Mouse (Mus musculus) midbrain, embryonic 11.5 days (tissue): ENCODE measurements around the gene Wasf2. TPM values are rescaled to one million over a fixed set of nuclear protein-coding genes. Genes with fewer than 3 reads are reported as not detected.
A peak's percentile ranks its signal among the peaks of the same experiment; 100 is the strongest.

Experiments
- ATAC-seq: fragments of 200-750 bp; cut with Nextera tagmentation; 2 replicates; pipeline ENCODE4 v1.8.0; 2017; ENCODE audit warnings: moderate TSS enrichment, moderate library complexity; ENCODE audit not compliant: low FRiP score
- DNase-seq: peaks from one replicate; pipeline ENCODE4 v3.0.0; 2015; ENCODE audit warnings: low spot score; ENCODE audit errors: missing footprints
- H3K27ac ChIP-seq: fragments of 300-500 bp; sonication (generic); 2 replicates; pipeline ENCODE4 v1.5.1; 2014; ENCODE audit warnings: low read depth, low read length
- H3K27me3 ChIP-seq: fragments of 300-500 bp; sonication (generic); 2 replicates; pipeline ENCODE4 v1.6.1; 2014; ENCODE audit warnings: mild to moderate bottlenecking, low read length, moderate library complexity, mixed read lengths; ENCODE audit not compliant: control insufficient read depth, insufficient read depth
- H3K36me3 ChIP-seq: fragments of 300-500 bp; sonication (generic); 2 replicates; pipeline ENCODE4 v1.6.1; 2014; ENCODE audit warnings: mild to moderate bottlenecking, low read length, moderate library complexity, mixed read lengths; ENCODE audit not compliant: control insufficient read depth, insufficient read depth
- H3K4me1 ChIP-seq: fragments of 300-500 bp; sonication (generic); 2 replicates; pipeline ENCODE4 v1.6.1; 2014; ENCODE audit warnings: low read length; ENCODE audit not compliant: control insufficient read depth, insufficient read depth
- H3K4me2 ChIP-seq: fragments of 300-500 bp; sonication (generic); 2 replicates; pipeline ENCODE4 v1.6.1; 2014; ENCODE audit warnings: mild to moderate bottlenecking, moderate library complexity
- H3K4me3 ChIP-seq: fragments of 300-500 bp; sonication (generic); 2 replicates; pipeline ENCODE4 v1.5.1; 2014; ENCODE audit warnings: low read depth, low read length
- H3K9ac ChIP-seq: fragments of 300-500 bp; sonication (generic); 2 replicates; pipeline ENCODE4 v1.6.1; 2014; ENCODE audit warnings: low read length
- H3K9me3 ChIP-seq: fragments of 300-500 bp; sonication (generic); 2 replicates; pipeline ENCODE4 v1.6.1; 2016; ENCODE audit warnings: low read length; ENCODE audit not compliant: control insufficient read depth
- WGBS: fragments of 180-500 bp; shearing (Covaris S2); extraction: QIAGEN DNeasy Blood & Tissue Kit; methylation state at CpG from one replicate; pipeline ENCODE4 v1.1.7; 2014; 5-methylcytosine and 5-hydroxymethylcytosine counted together
- polyA plus RNA-seq: library from polyadenylated mRNA; unstranded; fragments of >200 nt; fragmentation: Nextera tagmentation; extraction: Ambion mirVana; gene quantifications from 2 replicates; pipeline ENCODE4 v1.2.1, GENCODE M21; 2014

The Wasf2 gene
- polyA plus RNA-seq, 1 experiment from 2014 or later: 40.1 TPM

DNA sequence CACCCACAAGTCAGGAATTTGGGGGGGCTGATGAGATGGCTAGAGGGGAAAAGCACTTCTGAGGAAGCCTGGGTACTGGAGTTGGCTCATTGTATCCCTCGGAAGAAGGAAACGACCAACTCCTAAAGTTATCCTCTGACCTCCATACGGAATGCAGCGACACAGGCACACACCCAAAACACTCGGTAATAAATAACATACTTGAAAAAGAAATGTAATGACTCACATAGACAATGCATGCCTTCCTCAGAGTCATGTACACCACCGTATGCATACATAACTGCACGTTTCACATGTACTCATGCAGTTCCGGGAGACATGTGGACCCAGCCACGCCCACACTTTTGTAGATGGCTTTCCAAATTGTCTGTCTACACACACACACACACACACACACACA is 41.0 kb upstream of the Wasf2 start:
- peaks cover 49% of the 10 kb centered on the region for H3K4me1 ChIP-seq
- DNase-seq (no peak), ATAC-seq (no peak)
- no peak overlapping the region for H3K9ac ChIP-seq
- H3K4me3 ChIP-seq: no peak overlapping the region
- H3K4me2 ChIP-seq: no peak overlapping the region
- H3K36me3 ChIP-seq: no peaks in the 10 kb centered on the region
- H3K9me3 ChIP-seq: no peaks in the 10 kb centered on the region
- no peak overlapping the region for H3K27ac ChIP-seq
- WGBS: 89% methylated on average over 9 of the region's 9 CpGs
- H3K27me3 ChIP-seq: peaks cover 19% of the 10 kb centered on the region

GRCm38 (mm10) chr4:133089802-133090201 is 40.5 kb upstream of the Wasf2 start:
- no peak overlapping the region for H3K4me3 ChIP-seq
- peak overlapping the region; percentile 0; the same call in 1 of the 2 replicates for H3K9ac ChIP-seq
- 74% methylated on average over 4 of the region's 4 CpGs for WGBS
- no peak overlapping the region for H3K4me2 ChIP-seq
- no peaks in the 10 kb centered on the region for H3K36me3 ChIP-seq
- ATAC-seq: no peak
- DNase-seq: no peak
- H3K27me3 ChIP-seq: peaks cover 14% of the 10 kb centered on the region
- peaks cover 48% of the 10 kb centered on the region for H3K4me1 ChIP-seq
- H3K9me3 ChIP-seq: no peaks in the 10 kb centered on the region
- no peak overlapping the region for H3K27ac ChIP-seq

DNA sequence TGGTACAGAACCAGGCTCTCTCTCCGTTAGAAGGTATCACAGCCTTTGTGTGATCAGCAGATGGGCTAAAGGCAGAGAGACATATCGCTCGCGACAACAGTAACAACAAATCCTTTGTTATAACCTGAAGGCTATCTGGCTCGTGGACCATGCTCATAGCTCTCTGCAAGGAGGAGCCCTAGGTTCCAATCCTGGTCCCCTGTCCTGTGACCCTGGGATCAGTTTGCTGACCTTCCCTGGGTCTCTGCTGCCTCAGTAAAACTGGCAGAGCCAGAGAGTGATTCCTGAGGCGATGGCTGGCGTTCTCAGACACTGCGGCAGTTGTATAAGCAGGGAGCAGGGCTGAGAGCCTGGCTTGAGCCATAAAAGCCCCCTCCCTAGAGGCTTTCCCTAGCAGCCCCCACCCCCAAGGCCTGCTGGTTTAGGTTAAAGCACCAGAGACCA is 40.0 kb upstream of the Wasf2 start:
- Histone ChIP-seq H3K9me3 (no peaks in the 10 kb centered on the region), H3K4me3 (no peak overlapping the region), H3K36me3 (no peaks in the 10 kb centered on the region), H3K4me2 (no peak overlapping the region), H3K4me1 (peaks cover 48% of the 10 kb centered on the region), H3K9ac (peak overlapping the region; percentile 0; the same call in 1 of the 2 replicates), H3K27ac (no peak overlapping the region; the same call in 1 of the 2 replicates), H3K27me3 (peaks cover 9% of the 10 kb centered on the region)
- ATAC-seq (no peak), DNase-seq (peak; percentile 88)
- 38% methylated on average over 8 of the region's 8 CpGs for WGBS

GRCm38 (mm10) chr4:133090720-133091458 is 39.4 kb upstream of the Wasf2 start:
- WGBS: 48% methylated on average over 18 of the region's 18 CpGs
- peaks cover 47% of the 10 kb centered on the region for H3K4me1 ChIP-seq
- H3K9ac ChIP-seq: no peak overlapping the region
- H3K27me3 ChIP-seq: peaks cover 6% of the 10 kb centered on the region; the same call in 1 of the 2 replicates
- no peaks in the 10 kb centered on the region for H3K9me3 ChIP-seq
- H3K27ac ChIP-seq: no peak overlapping the region
- no peak overlapping the region for H3K4me3 ChIP-seq
- peak; percentile 86 for DNase-seq
- no peaks in the 10 kb centered on the region for H3K36me3 ChIP-seq
- no peak for ATAC-seq
- no peak overlapping the region for H3K4me2 ChIP-seq

DNA sequence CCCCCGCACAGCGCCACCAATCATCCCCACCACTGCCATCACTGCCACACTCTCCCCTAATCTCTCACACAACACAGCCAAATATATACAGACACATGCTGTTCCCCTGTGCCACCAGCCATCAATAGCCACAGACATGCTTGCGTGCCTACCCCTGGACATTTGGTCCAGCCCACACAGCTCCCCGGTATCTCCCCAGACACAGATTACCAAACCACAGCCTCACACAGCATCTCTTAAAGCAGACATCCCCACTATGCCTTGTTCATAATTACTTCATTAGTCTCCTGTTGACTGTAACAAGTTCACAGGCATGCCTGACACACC is 38.9 kb upstream of the Wasf2 start:
- peaks cover 6% of the 10 kb centered on the region; the same call in 1 of the 2 replicates for H3K27me3 ChIP-seq
- no peaks in the 10 kb centered on the region for H3K9me3 ChIP-seq
- no peak overlapping the region for H3K4me2 ChIP-seq
- ATAC-seq: no peak
- no peak overlapping the region for H3K27ac ChIP-seq
- 77% methylated on average over 4 of the region's 4 CpGs for WGBS
- H3K36me3 ChIP-seq: no peaks in the 10 kb centered on the region
- no peak for DNase-seq
- H3K4me3 ChIP-seq: no peak overlapping the region
- peaks cover 42% of the 10 kb centered on the region for H3K4me1 ChIP-seq
- H3K9ac ChIP-seq: no peak overlapping the region

DNA sequence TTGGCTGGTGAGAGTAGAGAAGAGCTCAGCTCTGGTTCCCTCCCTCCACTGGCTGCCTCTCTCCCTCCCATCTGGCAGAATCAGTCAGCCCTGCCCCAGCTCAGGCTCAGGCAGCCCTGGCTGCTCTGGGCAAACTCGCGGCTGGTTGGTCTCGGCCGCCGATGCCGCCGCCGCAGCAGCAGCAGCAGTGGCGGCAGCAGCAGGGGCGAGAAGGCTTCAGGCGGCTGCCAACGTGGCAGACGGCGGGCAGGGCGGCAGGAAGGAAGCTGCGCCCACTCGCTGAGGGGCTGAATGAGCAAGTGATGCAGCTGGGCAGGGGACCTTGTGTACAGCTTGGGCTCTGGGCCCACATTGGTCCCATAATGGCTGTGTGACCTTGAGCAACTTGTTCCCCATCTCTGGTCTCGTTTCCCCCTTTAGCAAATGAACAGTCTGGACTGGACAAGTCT is 37.8 kb upstream of the Wasf2 start:
- peaks cover 41% of the 10 kb centered on the region for H3K4me1 ChIP-seq
- H3K9ac ChIP-seq: peak overlapping the region; percentile 54
- no peaks in the 10 kb centered on the region for H3K36me3 ChIP-seq
- H3K4me2 ChIP-seq: peak overlapping the region; percentile 30
- no peak for ATAC-seq
- WGBS: 6% methylated on average over 18 of the region's 18 CpGs
- H3K27me3 ChIP-seq: peaks cover 6% of the 10 kb centered on the region; the same call in 1 of the 2 replicates
- DNase-seq: peak; percentile 90
- H3K4me3 ChIP-seq: no peak overlapping the region
- H3K27ac ChIP-seq: peak overlapping the region; percentile 53
- no peaks in the 10 kb centered on the region for H3K9me3 ChIP-seq

- no peak for DNase-seq
- Histone ChIP-seq H3K4me2 (no peak overlapping the region), H3K4me3 (no peak overlapping the region), H3K9me3 (no peaks in the 10 kb centered on the region), H3K27ac (no peak overlapping the region), H3K4me1 (peaks cover 41% of the 10 kb centered on the region), H3K27me3 (peaks cover 6% of the 10 kb centered on the region; the same call in 1 of the 2 replicates), H3K9ac (no peak overlapping the region), H3K36me3 (no peaks in the 10 kb centered on the region)
- no peak for ATAC-seq
- WGBS: 55% methylated on average over 6 of the region's 6 CpGs
Measured at GRCm38 (mm10) chr4:133093056-133093455, 37.2 kb upstream of the Wasf2 start.

GRCm38 (mm10) chr4:133093481-133094033 is 36.7 kb upstream of the Wasf2 start:
- Histone ChIP-seq H3K4me3 (no peak overlapping the region), H3K4me2 (no peak overlapping the region)

DNA sequence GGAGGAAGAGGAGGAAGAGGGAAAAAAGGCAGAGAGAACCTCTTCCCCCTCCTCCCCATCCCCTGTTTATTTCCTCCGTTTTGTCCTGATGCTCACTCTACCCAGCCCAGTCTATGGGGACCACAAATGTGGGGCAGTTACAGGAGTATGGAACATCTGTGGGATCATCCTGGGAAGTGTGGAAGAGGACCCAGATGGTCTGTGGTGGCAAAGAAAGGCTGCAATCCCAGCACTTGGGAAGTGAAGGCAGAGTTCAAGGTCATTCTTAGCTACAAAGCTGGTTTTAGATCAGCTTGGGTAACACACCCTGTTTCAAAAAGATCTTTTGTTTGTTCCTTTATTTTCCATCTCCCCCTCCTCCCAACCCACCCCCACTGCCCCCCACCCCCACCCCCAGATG is 36.0 kb upstream of the Wasf2 start:
- Histone ChIP-seq H3K4me2 (no peak overlapping the region), H3K27ac (no peak overlapping the region), H3K9me3 (no peaks in the 10 kb centered on the region), H3K4me1 (peaks cover 41% of the 10 kb centered on the region), H3K27me3 (peaks cover 6% of the 10 kb centered on the region; the same call in 1 of the 2 replicates), H3K9ac (no peak overlapping the region), H3K36me3 (no peaks in the 10 kb centered on the region), H3K4me3 (no peak overlapping the region)
- WGBS: 33% methylated on average over 1 of the region's 1 CpGs
- peak; percentile 86 for DNase-seq
- no peak for ATAC-seq

More at GRCm38 (mm10) chr4:133093481-133094033, 36.7 kb upstream of the Wasf2 start:
- DNase-seq (peak; percentile 87), ATAC-seq (no peak)
- WGBS: 24% methylated on average over 6 of the region's 6 CpGs
- H3K9ac ChIP-seq: peak overlapping the region; percentile 20; the same call in 1 of the 2 replicates
- peak overlapping the region; percentile 35; the same call in 1 of the 2 replicates for H3K27ac ChIP-seq
- peaks cover 6% of the 10 kb centered on the region; the same call in 1 of the 2 replicates for H3K27me3 ChIP-seq
- no peaks in the 10 kb centered on the region for H3K9me3 ChIP-seq
- H3K36me3 ChIP-seq: no peaks in the 10 kb centered on the region
- H3K4me1 ChIP-seq: peaks cover 41% of the 10 kb centered on the region
